Mouse (Mus musculus) cortical plate, adult 2 months (tissue): ENCODE results near the gene Tssk6. TPM values are rescaled to one million over a fixed set of nuclear protein-coding genes. Genes with fewer than 3 reads are reported as not detected.

ENCODE experiments used
- H3K27ac ChIP-seq: fragments of 200-500 bp; 2 replicates; pipeline ENCODE4 v1.5.1; 2012; ENCODE audit warnings: low read length, control low read depth, inconsistent platforms; ENCODE audit not compliant: insufficient read depth
- H3K4me1 ChIP-seq: fragments of 200-500 bp; 2 replicates; pipeline ENCODE4 v1.6.1; 2011; ENCODE audit warnings: low read length; ENCODE audit not compliant: control insufficient read depth, insufficient read depth
- H3K4me3 ChIP-seq: fragments of 200-500 bp; 2 replicates; pipeline ENCODE4 v1.5.1; 2011; ENCODE audit warnings: mild to moderate bottlenecking, low read length, control low read depth; ENCODE audit not compliant: insufficient read depth
- CTCF ChIP-seq: fragments of 200-500 bp; IDR thresholded peaks from 2 replicates; pipeline ENCODE4 v1.5.1; 2011; ENCODE audit warnings: mild to moderate bottlenecking, control low read depth, low read length; ENCODE audit not compliant: insufficient read depth; ENCODE audit errors: extremely low read depth
- POLR2A ChIP-seq: fragments of 200-500 bp; IDR thresholded peaks from 2 replicates; pipeline ENCODE4 v1.6.1; 2011; ENCODE audit warnings: mild to moderate bottlenecking, low read length, control low read depth; ENCODE audit not compliant: insufficient read depth; ENCODE audit errors: extremely low read depth
- polyA plus RNA-seq: library from polyadenylated mRNA; depleted of rRNA; stranded (reverse); fragments of >200 nt; gene quantifications from 2 replicates; pipeline ENCODE4 v1.2.3, GENCODE M21; 2012

The Tssk6 gene
- polyA plus RNA-seq, 1 experiment, result 0.29 TPM

- H3K27ac ChIP-seq, result no peak overlapping the region
- TF ChIP-seq CTCF (no peak), POLR2A (no peak)
These were observed 2.1 kb upstream of the Tssk6 start for GRCm38 (mm10) chr8:69899876-69900275.

GRCm38 (mm10) chr8:69900895-69901451 lies 1.0 kb upstream of the Tssk6 start:
- Histone ChIP-seq H3K27ac (peak overlapping the region; percentile 66), H3K4me1 (peaks cover 12% of the 10 kb centered on the region), H3K4me3 (peak overlapping the region; percentile 73)
- no peak for TF ChIP-seq POLR2A
- TF ChIP-seq CTCF, result no peak

More at GRCm38 (mm10) chr8:69899876-69900275, 2.1 kb upstream of the Tssk6 start:
- H3K4me3 ChIP-seq, result no peak overlapping the region; the same call in 1 of the 2 replicates
- peaks cover 12% of the 10 kb centered on the region for H3K4me1 ChIP-seq

GRCm38 (mm10) chr8:69901484-69902162 lies 361 bp upstream of the Tssk6 start:
- Histone ChIP-seq H3K4me1 (peaks cover 10% of the 10 kb centered on the region), H3K4me3 (peak overlapping the region; percentile 73), H3K27ac (peak overlapping the region; percentile 66)
- peak; percentile 33; the same call in 1 of the 2 replicates for TF ChIP-seq CTCF
- TF ChIP-seq POLR2A, result peak; percentile 81

- Histone ChIP-seq H3K4me1 (peaks cover 8% of the 10 kb centered on the region), H3K4me3 (peak overlapping the region; percentile 45), H3K27ac (peak overlapping the region; percentile 70)
- TF ChIP-seq CTCF (no peak), POLR2A (peak; percentile 65; the same call in 1 of the 2 replicates)
These were observed 1.1 kb downstream of the Tssk6 start for GRCm38 (mm10) chr8:69903063-69903542.

- Histone ChIP-seq H3K27ac (no peak overlapping the region), H3K4me3 (no peak overlapping the region), H3K4me1 (peaks cover 8% of the 10 kb centered on the region)
- TF ChIP-seq POLR2A (no peak), CTCF (no peak)
These were observed 2.1 kb downstream of the Tssk6 start for GRCm38 (mm10) chr8:69904096-69904495.

GRCm38 (mm10) chr8:69906260-69906659 lies 4.3 kb downstream of the Tssk6 start:
- peaks cover 3% of the 10 kb centered on the region; the same call in 1 of the 2 replicates for H3K4me1 ChIP-seq
- H3K27ac ChIP-seq, result no peak overlapping the region
- H3K4me3 ChIP-seq, result no peak overlapping the region
- no peak for TF ChIP-seq POLR2A
- no peak for TF ChIP-seq CTCF

GRCm38 (mm10) chr8:69907106-69907505 lies 5.1 kb downstream of the Tssk6 start:
- H3K4me1 ChIP-seq, result peaks cover 3% of the 10 kb centered on the region; the same call in 1 of the 2 replicates
- H3K4me3 ChIP-seq, result no peak overlapping the region
- TF ChIP-seq CTCF (no peak), POLR2A (no peak)
- H3K27ac ChIP-seq, result no peak overlapping the region

GRCm38 (mm10) chr8:69911917-69912316 lies 9.9 kb downstream of the Tssk6 start:
- no peak for TF ChIP-seq POLR2A
- TF ChIP-seq CTCF, result no peak
- Histone ChIP-seq H3K4me3 (no peak overlapping the region), H3K4me1 (no peaks in the 10 kb centered on the region), H3K27ac (no peak overlapping the region)

- no peaks in the 10 kb centered on the region for H3K4me1 ChIP-seq
- no peak overlapping the region for H3K4me3 ChIP-seq
- no peak for TF ChIP-seq POLR2A
- peak; percentile 25; the same call in 1 of the 2 replicates for TF ChIP-seq CTCF
- no peak overlapping the region for H3K27ac ChIP-seq
These were observed 10.6 kb downstream of the Tssk6 start for GRCm38 (mm10) chr8:69912478-69913074.
